Mouse (Mus musculus): Measurements from ENCODE around the gene Spata7. TPM values are rescaled to one million over a fixed set of nuclear protein-coding genes. Genes with fewer than 3 reads are reported as not detected.

Spata7 gene
- polyA plus RNA-seq, 1 experiment from 2014 or later, result 30.6 TPM

- H3K36me3 ChIP-seq, result no peaks in the 10 kb centered on the region
- no peak for ATAC-seq (ENCODE audit: low FRiP score, low read depth)
- no peak overlapping the region for H3K4me3 ChIP-seq
- 44% methylated on average over 11 of the region's 11 CpGs for WGBS
- H3K4me1 ChIP-seq (replicated peaks), result no peaks in the 10 kb centered on the region; the same call in 1 of the 2 replicates
- H3K9me3 ChIP-seq, result no peaks in the 10 kb centered on the region
- no peak overlapping the region for H3K27ac ChIP-seq (replicated peaks)
- no peak overlapping the region for H3K9ac ChIP-seq
- no peak overlapping the region for H3K4me2 ChIP-seq
- H3K27me3 ChIP-seq, result no peaks in the 10 kb centered on the region
Observed at GRCm38 (mm10) chr12:98714757-98715156, 86.8 kb downstream of the Spata7 start.

- no peaks in the 10 kb centered on the region for H3K36me3 ChIP-seq
- no peak overlapping the region for H3K4me3 ChIP-seq
- H3K4me1 ChIP-seq (replicated peaks), result peaks cover 12% of the 10 kb centered on the region
- H3K27me3 ChIP-seq, result no peaks in the 10 kb centered on the region
- WGBS, result 83% methylated on average over 2 of the region's 2 CpGs
- H3K4me2 ChIP-seq, result no peak overlapping the region
- no peak for ATAC-seq (ENCODE audit: low FRiP score, low read depth)
- no peak overlapping the region for H3K27ac ChIP-seq (replicated peaks)
- H3K9ac ChIP-seq, result no peak overlapping the region
- no peaks in the 10 kb centered on the region for H3K9me3 ChIP-seq
Observed at GRCm38 (mm10) chr12:98716142-98716541, 88.2 kb downstream of the Spata7 start.

Other genes starting within 250 kb of the Spata7 start
- gene Kcnk10, start 49.8 kb upstream of the Spata7 start, polyA plus RNA-seq (2015; fragmentation: Nextera tagmentation; extraction: Ambion mirVana), result 34.8 and 37.2 TPM in 2 replicates
- 4.1 and 5.9 TPM in 2 replicates for gene Ptpn21, start 109.2 kb downstream of the Spata7 start, polyA plus RNA-seq (2015; fragmentation: Nextera tagmentation; extraction: Ambion mirVana)
- gene Zc3h14, start 118.8 kb downstream of the Spata7 start, polyA plus RNA-seq (2015; fragmentation: Nextera tagmentation; extraction: Ambion mirVana), result 103 and 109 TPM in 2 replicates